Mouse (Mus musculus) forebrain, embryonic 16.5 days (tissue): Measurements from ENCODE around the gene Lum. TPM values are rescaled to one million over a fixed set of nuclear protein-coding genes. Genes with fewer than 3 reads are reported as not detected.

Experiments
- ATAC-seq: fragments of 200-750 bp; cut with Nextera tagmentation; 2 replicates; pipeline ENCODE4 v1.8.0; 2017; ENCODE audit warnings: mild to moderate bottlenecking, moderate library complexity
- H3K27ac ChIP-seq: fragments of 300-500 bp; sonication (generic); 2 replicates; pipeline ENCODE4 v1.5.1; 2014; ENCODE audit warnings: low read length, control low read depth
- H3K27me3 ChIP-seq: fragments of 300-500 bp; sonication (generic); replicated peaks from 2 replicates; pipeline ENCODE4 v1.6.1; 2014; ENCODE audit warnings: low read length; ENCODE audit not compliant: control insufficient read depth, insufficient read depth
- H3K36me3 ChIP-seq: fragments of 300-500 bp; sonication (generic); 2 replicates; pipeline ENCODE4 v1.6.1; 2014; ENCODE audit not compliant: control insufficient read depth, insufficient read depth
- H3K4me1 ChIP-seq: fragments of 300-500 bp; sonication (generic); replicated peaks from 2 replicates; pipeline ENCODE4 v1.6.1; 2014; ENCODE audit warnings: low read length; ENCODE audit not compliant: control insufficient read depth, insufficient read depth
- H3K4me2 ChIP-seq: fragments of 300-500 bp; sonication (generic); 2 replicates; pipeline ENCODE4 v1.6.1; 2014; ENCODE audit warnings: mild to moderate bottlenecking, low read length, control low read depth
- H3K4me3 ChIP-seq: fragments of 300-500 bp; sonication (generic); replicated peaks from 2 replicates; pipeline ENCODE4 v1.5.1; 2014; ENCODE audit warnings: mild to moderate bottlenecking, low read length, control low read depth
- H3K9ac ChIP-seq: fragments of 300-500 bp; sonication (generic); replicated peaks from 2 replicates; pipeline ENCODE4 v1.6.1; 2014; ENCODE audit warnings: low read depth, low read length, control low read depth
- H3K9me3 ChIP-seq: fragments of 300-500 bp; sonication (generic); 2 replicates; pipeline ENCODE4 v1.6.1; 2016; ENCODE audit warnings: low read length; ENCODE audit not compliant: control insufficient read depth
- WGBS: fragments of 180-500 bp; shearing (Covaris S2); extraction: QIAGEN DNeasy Blood & Tissue Kit; methylation state at CpG from one replicate; pipeline ENCODE4 v1.1.7; 2014; 5-methylcytosine and 5-hydroxymethylcytosine counted together
- polyA plus RNA-seq: library from polyadenylated mRNA; unstranded; fragments of >200 nt; fragmentation: Nextera tagmentation; extraction: Ambion mirVana; gene quantifications from 2 replicates; pipeline ENCODE4 v1.2.1, GENCODE M21; 2015

The Lum gene
- 11.9 and 22.6 TPM in 2 replicates for polyA plus RNA-seq

GRCm38 (mm10) chr10:97564957-97565856 lies at the start of gene Lum:
TSS of gene Lum (plus strand) at chr10:97565128.
- peak; percentile 72 for ATAC-seq
- Histone ChIP-seq H3K36me3 (no peaks in the 10 kb centered on the region), H3K4me1 (peaks cover 3% of the 10 kb centered on the region), H3K4me3 (no peak within 1 kb of the TSS), H3K27ac (no peak within 1 kb of the TSS), H3K27me3 (no peaks in the 10 kb centered on the region), H3K4me2 (no peak within 1 kb of the TSS), H3K9ac (no peak within 1 kb of the TSS), H3K9me3 (no peaks in the 10 kb centered on the region)
- 36% methylated on average over 10 of the region's 10 CpGs for WGBS

- ATAC-seq: no peak
- no peak overlapping the region for H3K9ac ChIP-seq
- H3K4me1 ChIP-seq: no peaks in the 10 kb centered on the region
- no peak overlapping the region for H3K27ac ChIP-seq
- no peaks in the 10 kb centered on the region for H3K27me3 ChIP-seq
- H3K4me2 ChIP-seq: no peak overlapping the region
- 92% methylated on average over 3 of the region's 3 CpGs for WGBS
- no peak overlapping the region for H3K4me3 ChIP-seq
- no peaks in the 10 kb centered on the region for H3K9me3 ChIP-seq
- H3K36me3 ChIP-seq: no peaks in the 10 kb centered on the region
These were observed 41.6 kb upstream of the Lum start for GRCm38 (mm10) chr10:97523366-97523765.

GRCm38 (mm10) chr10:97535697-97536096 lies 29.2 kb upstream of the Lum start:
- Histone ChIP-seq H3K27me3 (no peaks in the 10 kb centered on the region), H3K4me1 (no peaks in the 10 kb centered on the region), H3K9ac (no peak overlapping the region), H3K4me2 (no peak overlapping the region), H3K9me3 (no peaks in the 10 kb centered on the region), H3K36me3 (no peaks in the 10 kb centered on the region), H3K4me3 (no peak overlapping the region), H3K27ac (no peak overlapping the region)
- no peak for ATAC-seq
- 95% methylated on average over 4 of the region's 4 CpGs for WGBS

GRCm38 (mm10) chr10:97536921-97537320 lies 28.0 kb upstream of the Lum start:
- H3K4me2 ChIP-seq: no peak overlapping the region
- no peaks in the 10 kb centered on the region for H3K4me1 ChIP-seq
- no peaks in the 10 kb centered on the region for H3K36me3 ChIP-seq
- no peaks in the 10 kb centered on the region for H3K27me3 ChIP-seq
- WGBS: 82% methylated on average over 2 of the region's 2 CpGs
- no peaks in the 10 kb centered on the region for H3K9me3 ChIP-seq
- no peak overlapping the region for H3K9ac ChIP-seq
- H3K27ac ChIP-seq: no peak overlapping the region
- ATAC-seq: no peak
- no peak overlapping the region for H3K4me3 ChIP-seq

- ATAC-seq: no peak
- 95% methylated on average over 4 of the region's 4 CpGs for WGBS
- H3K36me3 ChIP-seq: no peaks in the 10 kb centered on the region
- no peaks in the 10 kb centered on the region for H3K9me3 ChIP-seq
- no peaks in the 10 kb centered on the region for H3K4me1 ChIP-seq
- no peak overlapping the region for H3K9ac ChIP-seq
- no peak overlapping the region for H3K4me2 ChIP-seq
- no peaks in the 10 kb centered on the region for H3K27me3 ChIP-seq
- H3K4me3 ChIP-seq: no peak overlapping the region
- no peak overlapping the region for H3K27ac ChIP-seq
These were observed 26.7 kb upstream of the Lum start for GRCm38 (mm10) chr10:97538202-97538601.

- H3K4me1 ChIP-seq: no peaks in the 10 kb centered on the region
- H3K9me3 ChIP-seq: no peaks in the 10 kb centered on the region
- WGBS: 83% methylated on average over 1 of the region's 1 CpGs
- H3K9ac ChIP-seq: no peak overlapping the region
- no peak overlapping the region for H3K4me2 ChIP-seq
- no peak overlapping the region for H3K4me3 ChIP-seq
- no peak overlapping the region for H3K27ac ChIP-seq
- H3K27me3 ChIP-seq: no peaks in the 10 kb centered on the region
- ATAC-seq: no peak
- no peaks in the 10 kb centered on the region for H3K36me3 ChIP-seq
These were observed 17.2 kb upstream of the Lum start for GRCm38 (mm10) chr10:97547740-97548139.

GRCm38 (mm10) chr10:97567489-97568135 lies 2.7 kb downstream of the Lum start:
- no peaks in the 10 kb centered on the region for H3K9me3 ChIP-seq
- H3K36me3 ChIP-seq: no peaks in the 10 kb centered on the region
- H3K4me2 ChIP-seq: no peak overlapping the region
- WGBS: 51% methylated on average over 8 of the region's 8 CpGs
- no peak overlapping the region for H3K4me3 ChIP-seq
- no peaks in the 10 kb centered on the region for H3K27me3 ChIP-seq
- H3K27ac ChIP-seq: no peak overlapping the region
- no peak for ATAC-seq
- H3K4me1 ChIP-seq: peaks cover 3% of the 10 kb centered on the region
- no peak overlapping the region for H3K9ac ChIP-seq

GRCm38 (mm10) chr10:97582543-97583231 lies 17.8 kb downstream of the Lum start:
- peak; percentile 81 for ATAC-seq
- H3K4me3 ChIP-seq: no peak overlapping the region
- H3K4me1 ChIP-seq: 0 out of 2 replicates have a peak, but pooled peaks cover 2% of the 10 kb centered on the region
- no peaks in the 10 kb centered on the region for H3K9me3 ChIP-seq
- 67% methylated on average over 4 of the region's 4 CpGs for WGBS
- H3K9ac ChIP-seq: no peak overlapping the region
- H3K27me3 ChIP-seq: no peaks in the 10 kb centered on the region
- H3K27ac ChIP-seq: 0 out of 2 replicates have a peak overlapping the region, but pooled peaks have one; percentile 4
- no peak overlapping the region for H3K4me2 ChIP-seq
- no peaks in the 10 kb centered on the region for H3K36me3 ChIP-seq

- Histone ChIP-seq H3K27ac (no peak overlapping the region), H3K4me2 (no peak overlapping the region), H3K27me3 (no peaks in the 10 kb centered on the region), H3K36me3 (no peaks in the 10 kb centered on the region), H3K9ac (no peak overlapping the region), H3K4me1 (0 out of 2 replicates have a peak, but pooled peaks cover 2% of the 10 kb centered on the region), H3K9me3 (no peaks in the 10 kb centered on the region), H3K4me3 (no peak overlapping the region)
- WGBS: 64% methylated on average over 3 of the region's 3 CpGs
- ATAC-seq: no peak
These were observed 19.2 kb downstream of the Lum start for GRCm38 (mm10) chr10:97584176-97584575.
